Mouse (Mus musculus) right cerebral cortex, postnatal 14 days (tissue): ENCODE measurements around the gene S100a10.

Source experiments
- DNase-seq: peaks from one replicate; pipeline ENCODE4 v3.0.0; 2022

Gene S100a10

DNA sequence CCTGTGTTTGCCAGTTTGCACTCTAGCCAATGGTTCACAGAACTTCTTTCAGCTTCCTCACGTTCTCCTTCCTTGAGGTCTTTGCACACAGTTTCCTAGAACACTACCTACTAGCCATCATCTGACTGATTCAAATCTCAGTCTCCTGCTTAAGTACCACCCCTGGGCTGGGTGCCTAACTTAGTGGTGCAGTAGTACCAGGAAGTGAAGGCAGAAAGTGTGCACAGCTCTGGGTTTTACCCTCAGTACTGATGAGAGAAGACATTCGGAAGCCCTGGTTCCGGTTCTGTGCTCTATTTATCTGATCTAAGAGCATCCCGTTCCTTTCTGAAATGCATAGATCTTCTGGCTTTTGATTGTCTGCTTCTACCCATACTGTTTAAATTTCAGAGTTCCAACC lies 26.8 kb downstream of the S100a10 start:
- no peak for DNase-seq

DNA sequence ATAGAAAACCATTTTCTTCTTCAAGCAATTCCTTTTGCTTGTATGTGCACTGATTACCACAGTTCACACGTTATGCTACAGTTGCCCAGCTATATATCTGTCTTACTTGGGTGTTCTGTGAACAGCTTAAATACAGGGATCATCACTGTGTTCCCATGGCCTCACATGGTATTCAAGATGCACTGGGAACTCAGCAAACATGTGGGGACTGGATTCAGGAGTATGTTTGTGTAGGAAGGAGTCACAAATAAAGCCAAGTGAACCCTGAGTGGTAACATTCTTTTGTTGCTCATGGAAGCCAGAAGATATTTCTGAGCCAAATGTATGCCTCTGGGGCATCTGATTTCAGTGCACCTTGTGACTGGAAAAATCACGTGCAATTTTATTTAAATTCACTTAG lies 28.2 kb downstream of the S100a10 start:
- DNase-seq, result no peak

DNA sequence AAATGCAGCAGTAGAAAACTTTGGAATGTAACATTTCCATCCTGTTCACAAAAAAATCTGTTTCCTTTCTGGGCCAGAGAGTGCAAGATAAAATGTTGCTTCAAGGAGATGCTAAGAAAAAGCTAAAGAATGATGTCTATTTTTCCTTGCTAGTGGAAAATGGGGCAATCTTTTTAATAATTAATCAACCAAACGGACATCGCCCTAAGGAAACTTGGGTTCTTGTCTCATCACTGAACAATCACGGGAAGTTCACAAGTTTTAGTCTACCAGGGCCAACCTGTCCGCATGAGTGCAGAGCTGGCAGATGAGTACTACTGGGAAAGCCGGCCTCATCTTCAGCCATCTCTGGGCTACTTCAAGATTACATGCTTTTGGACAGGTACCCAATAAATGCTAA lies 34.7 kb downstream of the S100a10 start:
- DNase-seq, result no peak

DNA sequence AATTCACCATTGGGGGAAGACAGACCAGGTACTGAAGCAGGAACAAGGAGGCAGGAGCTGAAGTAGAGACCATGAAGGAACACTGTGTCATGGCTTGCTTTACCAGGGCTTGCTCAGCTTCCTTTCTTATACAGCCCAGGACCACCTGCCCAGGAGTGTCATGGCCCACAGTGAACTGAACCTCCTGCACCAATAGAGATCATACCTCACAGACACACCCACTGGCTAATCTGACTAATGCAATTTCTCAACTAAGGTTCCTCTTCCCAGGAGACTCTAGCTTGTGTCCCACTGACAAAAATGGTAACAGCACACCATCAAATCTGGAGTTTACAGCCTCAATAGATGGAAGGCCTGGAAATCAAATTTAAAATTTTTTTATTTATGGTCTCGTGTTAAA lies 35.4 kb downstream of the S100a10 start:
- no peak for DNase-seq

DNA sequence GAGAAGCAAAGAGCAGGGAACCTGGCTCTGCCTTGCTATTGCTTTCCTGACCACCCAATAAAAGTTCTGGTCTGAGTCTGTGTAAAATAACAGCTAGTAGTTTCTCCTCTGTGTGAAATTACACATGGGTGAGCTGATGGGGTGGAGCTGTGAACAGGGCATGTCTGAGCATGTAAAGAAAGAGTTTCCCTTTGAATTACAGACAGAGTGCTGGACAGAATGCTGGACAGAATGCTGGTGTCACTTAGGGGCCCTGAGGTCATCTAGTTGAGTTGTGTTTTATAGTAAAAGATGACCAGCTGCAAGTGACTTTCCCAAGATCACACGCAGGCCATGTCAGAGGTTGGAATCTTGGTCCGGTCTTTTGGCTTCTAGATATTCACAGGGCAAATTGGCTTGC lies 37.2 kb downstream of the S100a10 start:
- no peak for DNase-seq

DNA sequence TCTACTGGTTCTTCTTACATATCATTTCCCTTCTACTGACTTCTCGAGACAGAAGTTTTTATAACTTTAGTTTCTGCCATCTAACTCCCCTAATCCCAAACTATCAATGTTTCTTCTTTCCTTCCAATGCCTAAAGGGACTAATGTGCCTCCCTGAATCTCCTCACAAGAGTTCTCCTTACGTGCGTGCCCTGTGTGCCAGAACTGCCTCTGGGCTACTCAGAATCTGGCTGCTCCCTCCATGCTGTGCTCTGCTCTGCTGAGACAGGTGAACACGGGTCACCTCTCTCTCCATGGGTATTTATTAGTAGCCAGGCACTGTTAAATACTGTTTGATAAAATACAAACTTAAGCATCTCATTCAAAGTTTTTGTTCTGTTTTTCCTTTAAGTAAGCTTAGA lies 38.1 kb downstream of the S100a10 start:
- DNase-seq, result no peak

DNA sequence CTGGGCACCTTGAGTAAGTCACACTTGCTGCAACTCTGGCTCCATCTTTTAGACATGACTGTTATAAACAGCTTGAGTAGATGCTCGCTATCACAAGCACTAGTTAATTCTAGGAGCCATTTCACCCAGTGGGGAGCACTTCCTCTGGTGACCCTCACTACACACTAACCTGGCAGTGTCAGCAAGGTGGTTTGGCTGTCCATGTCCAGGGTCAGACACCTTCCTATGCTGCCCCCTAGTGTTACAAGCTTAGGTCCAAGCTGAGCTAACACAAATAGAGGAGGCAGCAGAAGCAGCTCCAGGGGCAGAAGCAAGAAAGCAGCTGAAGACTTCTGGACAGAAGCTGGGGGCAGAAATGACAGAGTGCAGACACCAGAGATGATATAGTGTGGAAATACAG lies 38.6 kb downstream of the S100a10 start:
- no peak for DNase-seq

DNA sequence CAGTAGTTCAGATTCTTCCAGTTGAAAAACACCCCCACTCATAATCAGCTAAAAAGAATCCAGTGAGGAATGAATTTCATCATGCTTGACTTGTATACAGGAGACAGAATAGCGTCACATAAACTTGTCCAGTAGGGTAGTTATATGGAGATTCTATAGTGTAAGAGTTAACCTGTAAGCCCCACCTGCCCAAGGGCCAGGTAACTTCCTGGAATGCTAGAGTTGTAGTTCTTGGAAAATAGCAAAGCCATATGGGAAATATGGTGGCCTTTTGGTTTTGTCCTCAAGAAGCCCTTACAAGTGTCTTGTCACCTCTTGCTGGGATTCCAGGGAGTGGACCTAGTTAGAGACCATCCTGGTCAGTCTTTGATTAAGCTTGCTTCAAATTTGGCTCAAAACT lies 41.8 kb downstream of the S100a10 start:
- no peak for DNase-seq

DNA sequence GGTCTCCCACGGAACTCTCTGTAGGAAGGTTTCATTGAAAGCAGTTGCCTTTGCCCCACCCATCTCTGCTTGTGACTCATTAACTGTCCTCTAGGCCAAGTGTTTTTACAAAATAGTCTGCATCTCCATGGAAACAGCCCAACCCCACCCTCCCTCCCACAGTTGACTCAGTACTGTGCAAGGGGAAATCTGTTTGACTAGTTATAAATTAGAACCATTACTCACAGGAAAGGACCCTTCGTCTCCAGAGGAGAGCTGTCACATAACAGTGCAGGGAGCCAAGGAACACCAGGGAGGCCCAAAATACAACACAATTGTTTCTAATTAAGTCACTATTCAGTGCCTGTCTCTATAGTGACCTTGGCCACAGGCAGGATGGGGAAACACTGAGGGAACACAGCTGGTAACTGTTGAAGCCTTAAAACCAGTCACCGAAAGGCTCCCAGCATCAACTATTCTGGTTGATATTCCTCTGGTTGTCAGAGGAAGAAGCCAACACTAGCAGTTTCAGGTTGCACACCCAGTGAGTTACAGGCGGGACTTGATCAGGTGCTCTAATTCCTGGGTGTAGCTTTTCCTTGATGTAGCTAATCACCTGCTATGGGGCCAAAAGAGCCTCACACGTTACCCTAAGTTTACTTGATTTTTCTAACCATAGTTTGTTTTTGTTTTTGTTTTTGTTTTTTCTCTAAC lies 42.5 kb downstream of the S100a10 start:
- no peak for DNase-seq

DNA sequence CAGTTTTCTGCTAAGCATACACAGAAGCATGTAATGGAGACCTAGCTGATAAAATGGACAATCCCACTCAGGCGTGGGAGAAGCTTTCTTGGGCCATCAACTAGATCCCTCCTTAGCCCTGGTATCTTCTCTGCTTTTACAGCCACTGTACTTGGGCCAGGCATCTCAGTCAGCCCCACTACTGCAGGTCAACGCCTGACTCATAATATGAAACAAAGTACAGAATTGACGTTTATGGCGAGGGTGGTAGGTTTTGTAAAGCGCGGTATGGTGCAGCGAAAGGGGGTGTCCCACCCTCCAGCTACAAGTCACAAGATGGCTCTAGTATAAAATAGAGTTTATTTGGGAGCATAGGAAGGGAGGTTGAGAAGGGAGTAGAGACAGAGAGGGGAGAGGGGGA lies 43.1 kb downstream of the S100a10 start:
- DNase-seq, result no peak

DNA sequence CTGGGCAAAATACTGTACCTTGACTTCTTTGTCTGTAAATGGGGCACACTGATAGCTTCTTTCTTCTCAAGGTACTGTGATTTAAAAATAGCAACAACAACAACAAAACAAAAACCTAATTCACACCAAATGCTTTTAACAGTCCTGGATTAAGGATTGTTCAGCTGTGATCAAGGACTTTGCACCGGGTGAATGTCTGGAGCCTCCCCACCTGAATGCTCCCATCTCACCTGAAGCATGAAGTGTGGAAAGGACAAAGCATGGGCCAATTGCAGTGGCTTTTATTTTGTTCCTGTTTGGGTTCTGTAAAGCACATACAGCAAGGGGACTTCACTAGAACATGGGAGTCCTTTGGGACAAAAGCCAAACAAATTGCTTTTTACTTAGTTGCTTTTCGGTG lies 45.3 kb downstream of the S100a10 start:
- DNase-seq, result no peak

DNA sequence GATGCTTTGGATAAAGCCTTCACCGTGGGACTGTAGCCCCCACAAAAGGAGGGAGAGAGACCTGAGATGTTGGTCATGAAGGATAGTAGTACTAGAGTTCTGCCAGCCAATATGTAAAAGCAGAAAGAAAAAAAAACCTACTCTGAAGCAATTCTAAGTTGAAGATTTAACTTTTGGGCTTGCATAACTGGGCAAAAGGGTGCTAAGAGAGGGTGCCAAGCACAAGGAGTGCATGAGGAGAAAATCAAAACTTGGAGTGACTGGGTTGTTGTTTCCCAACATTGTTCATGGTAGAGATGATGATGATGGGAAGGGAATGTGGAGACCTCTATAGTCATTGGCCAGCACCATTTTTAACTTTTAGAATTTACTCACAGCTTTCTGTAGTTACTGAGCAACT lies 47.0 kb downstream of the S100a10 start:
- no peak for DNase-seq

DNA sequence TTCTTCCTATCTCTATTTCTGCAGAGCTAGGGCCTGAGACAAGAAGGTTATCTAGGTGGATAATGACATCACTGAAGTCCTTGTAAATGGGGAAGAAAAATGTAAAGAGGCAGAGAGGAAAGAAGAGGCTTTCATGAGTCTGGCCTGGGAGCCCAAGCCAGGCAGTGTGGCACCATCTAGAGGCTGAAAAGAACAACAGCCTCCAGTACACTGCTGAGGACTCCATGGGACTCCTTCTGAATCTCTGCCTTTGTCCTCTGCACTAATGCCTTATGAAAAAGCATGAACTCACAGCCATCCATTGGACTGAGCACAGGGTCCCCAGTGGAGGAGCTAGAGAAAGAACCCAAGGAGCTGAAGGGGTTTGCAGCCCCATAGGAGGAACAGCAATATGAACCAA lies 54.1 kb downstream of the S100a10 start:
- DNase-seq, result peak; percentile 16
